Mouse (Mus musculus) stomach, postnatal 0 days (tissue): ENCODE results near the gene Abcc1.

Experiments used
- CTCF ChIP-seq: IDR thresholded peaks from 2 replicates; pipeline ENCODE4 v1.5.1; 2016; ENCODE audit warnings: antibody characterized with exemption, low read depth, mild to moderate bottlenecking, moderate library complexity
- EP300 ChIP-seq: optimal IDR thresholded peaks from 2 replicates; pipeline ENCODE3; 2016; ENCODE audit warnings: antibody characterized with exemption

DNA sequence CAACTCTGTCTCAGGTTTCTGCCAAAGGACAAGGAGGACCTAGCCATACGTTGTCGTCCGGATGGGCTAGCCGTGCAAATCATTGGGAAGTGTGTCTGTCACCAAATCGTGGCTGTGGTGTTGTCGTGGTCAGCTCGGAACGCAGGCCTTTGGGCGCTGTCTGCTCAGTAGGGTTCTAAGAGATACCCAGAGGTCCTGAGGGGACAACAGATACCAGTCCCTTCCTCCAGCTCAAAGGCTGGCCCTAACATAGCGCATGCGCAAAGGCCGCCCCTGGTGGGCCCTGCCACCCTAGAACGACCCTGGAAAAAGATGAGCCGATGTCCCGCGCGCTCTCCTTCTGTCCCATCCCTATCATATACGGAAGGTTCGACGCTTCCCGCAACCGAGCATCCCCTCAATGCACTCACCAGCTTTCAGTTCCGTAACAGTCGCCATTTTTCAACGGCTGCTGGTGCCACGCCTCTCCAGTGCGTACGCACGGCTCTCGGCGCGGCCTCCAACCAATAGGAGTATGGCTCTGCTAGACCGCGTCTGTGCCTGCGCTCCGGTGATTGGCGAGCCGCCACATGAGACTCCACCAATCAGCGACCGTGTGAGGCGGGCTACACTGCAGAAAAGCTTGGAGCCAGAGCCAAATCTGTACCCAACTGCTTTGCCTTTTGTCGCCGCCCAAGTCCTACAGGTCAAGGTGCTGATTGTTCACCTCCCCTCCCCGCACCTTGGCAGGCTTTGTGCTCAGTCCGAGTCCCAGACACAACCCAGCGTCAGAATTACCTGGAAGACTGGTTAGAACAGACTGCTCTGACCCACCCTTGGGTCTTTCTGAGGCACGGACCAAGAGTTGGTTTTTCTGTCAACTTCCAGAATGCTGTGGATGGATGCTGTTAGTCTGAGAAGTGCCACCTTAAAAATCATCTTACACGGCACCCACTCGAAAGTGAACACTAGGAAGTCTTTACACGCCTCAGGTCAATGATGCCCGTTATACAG, 44.2 kb upstream of the Abcc1 start, which contains the start of gene Fopnl:
- TF ChIP-seq CTCF (peak; percentile 7; the same call in 1 of the 2 replicates), EP300 (no peak)
